Comparison of ENCODE assay signal across 31 mouse cellular contexts in the genomic region with DNA sequence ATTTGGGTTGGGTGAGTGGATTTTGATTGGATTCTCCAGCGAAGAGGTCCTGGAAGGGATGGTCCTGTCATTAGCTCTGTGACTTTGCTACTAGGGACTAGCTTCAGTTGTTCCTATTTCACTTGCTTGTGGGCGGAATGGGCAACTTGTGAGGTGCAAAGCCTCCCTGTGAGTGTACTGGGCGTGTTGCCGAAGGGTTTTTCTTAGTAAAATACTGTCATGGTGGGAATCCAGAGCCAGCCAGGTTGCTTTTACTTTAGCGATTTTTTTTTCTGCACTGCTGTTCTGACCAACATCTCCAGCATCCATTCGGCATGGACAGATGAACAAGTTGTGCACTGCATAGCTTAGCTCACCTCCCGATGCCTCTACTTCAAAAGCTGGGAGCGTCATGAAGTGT.
DNase-seq lines count a peak whose midpoint lies in the region; ATAC-seq lines count a peak whose summit lies in the region.
"Had no signal": no experiment of that assay in that cellular context is flagged by ENCODE, and none has a peak within 500 bp of the region (broad histone marks: within the 10 kb centered on the region; RNA-seq: fewer than 3 reads in every experiment).

No protein-coding gene starts in this region.

- WGBS in midbrain, embryonic 11.5 days = 91% methylated on average over 8 of the region's 8 CpGs
- 96% methylated on average over 8 of the region's 8 CpGs for WGBS in midbrain, embryonic 15.5 days

- intact Hi-C loops in heart, postnatal 14 days (cut with DNase I) = no loop called here

- H3K4me1 ChIP-seq in midbrain, embryonic 11.5 days (ENCODE audit: control insufficient read depth, insufficient read depth, low read length) = no peaks in the 10 kb centered on the region
- no peaks in the 10 kb centered on the region for H3K4me1 ChIP-seq in midbrain, embryonic 15.5 days
- H3K4me1 ChIP-seq: embryonic facial prominence, embryonic 12.5 days; hindbrain, embryonic 10.5 days; hindbrain, embryonic 15.5 days; limb, embryonic 10.5 days; limb, embryonic 15.5 days; liver, embryonic 13.5 days had no signal

- ATAC-seq in midbrain, embryonic 11.5 days (ENCODE audit: low FRiP score) = no peak
- ATAC-seq in midbrain, embryonic 15.5 days (replicated peaks) = no peak
- ATAC-seq: forebrain, embryonic 14.5 days; midbrain, embryonic 16.5 days; Patski had no signal

- H3K9ac ChIP-seq in midbrain, embryonic 11.5 days (ENCODE audit: low read length) = no peak overlapping the region
- H3K9ac ChIP-seq in midbrain, embryonic 15.5 days = no peak overlapping the region
- H3K9ac ChIP-seq: embryonic facial prominence, embryonic 12.5 days; hindbrain, embryonic 15.5 days; limb, embryonic 15.5 days; liver, embryonic 13.5 days had no signal

- no peaks in the 10 kb centered on the region for H3K36me3 ChIP-seq in midbrain, embryonic 11.5 days (ENCODE audit: control insufficient read depth, insufficient read depth, low read length)
- H3K36me3 ChIP-seq in midbrain, embryonic 15.5 days (replicated peaks) = no peaks in the 10 kb centered on the region
- H3K36me3 ChIP-seq: embryonic facial prominence, embryonic 12.5 days; hindbrain, embryonic 10.5 days; hindbrain, embryonic 15.5 days; limb, embryonic 10.5 days; limb, embryonic 15.5 days; liver, embryonic 13.5 days had no signal

- DNase-seq in heart, adult 11 months = peak; percentile 67
- no peak for DNase-seq in heart, postnatal 14 days
- peak; percentile 60 for DNase-seq in midbrain, embryonic 11.5 days (ENCODE audit: low spot score, missing footprints)
- peak; percentile 18 to 63 for DNase-seq in left cerebral cortex, adult 8-10 months (ENCODE audit: low spot score in 2 of 2)
- peak; percentile 50 for DNase-seq in right cerebral cortex, postnatal 25 days
- DNase-seq in lung, adult 18-20 months = no peak
- DNase-seq in lung, postnatal 14 days = no peak
- DNase-seq: adrenal gland, postnatal 10 days; cerebellum, adult 11 months; cerebellum, adult 9-10 months; cerebellum, postnatal 36 days; embryo, embryonic 11 days; gastrocnemius, postnatal 25 days; heart, adult 18-20 months; kidney, adult 18-20 months; kidney, postnatal 4 days; liver, embryonic 13.5 days; lung, adult 2 months; lung, postnatal 10 days; thymus, postnatal 4 days had no signal

- no peak overlapping the region for H3K27ac ChIP-seq in midbrain, embryonic 11.5 days (ENCODE audit: low read depth, low read length)
- H3K27ac ChIP-seq in midbrain, embryonic 15.5 days = no peak overlapping the region
- H3K27ac ChIP-seq: embryonic facial prominence, embryonic 12.5 days; hindbrain, embryonic 10.5 days; hindbrain, embryonic 15.5 days; kidney, postnatal 0 days; limb, embryonic 10.5 days; limb, embryonic 15.5 days; liver, embryonic 13.5 days had no signal

- no peaks in the 10 kb centered on the region for H3K27me3 ChIP-seq in midbrain, embryonic 11.5 days (ENCODE audit: control insufficient read depth, insufficient read depth, low read length)
- H3K27me3 ChIP-seq in midbrain, embryonic 15.5 days (replicated peaks) = no peaks in the 10 kb centered on the region
- H3K27me3 ChIP-seq: embryonic facial prominence, embryonic 12.5 days; hindbrain, embryonic 15.5 days; limb, embryonic 15.5 days; liver, embryonic 13.5 days; Patski had no signal

- H3K4me3 ChIP-seq in midbrain, embryonic 11.5 days (ENCODE audit: low read depth, low read length) = no peak overlapping the region
- H3K4me3 ChIP-seq in midbrain, embryonic 15.5 days = no peak overlapping the region
- H3K4me3 ChIP-seq: embryonic facial prominence, embryonic 12.5 days; hindbrain, embryonic 10.5 days; hindbrain, embryonic 15.5 days; limb, embryonic 10.5 days; limb, embryonic 15.5 days; liver, embryonic 13.5 days had no signal

- H3K9me3 ChIP-seq in midbrain, embryonic 11.5 days (ENCODE audit: control insufficient read depth, low read length) = no peaks in the 10 kb centered on the region
- no peaks in the 10 kb centered on the region for H3K9me3 ChIP-seq in midbrain, embryonic 15.5 days
- H3K9me3 ChIP-seq: embryonic facial prominence, embryonic 12.5 days; hindbrain, embryonic 10.5 days; hindbrain, embryonic 15.5 days; limb, embryonic 10.5 days; limb, embryonic 15.5 days; liver, embryonic 13.5 days had no signal

- H3K4me2 ChIP-seq in midbrain, embryonic 11.5 days = no peak overlapping the region
- no peak overlapping the region for H3K4me2 ChIP-seq in midbrain, embryonic 15.5 days
- H3K4me2 ChIP-seq: embryonic facial prominence, embryonic 12.5 days; heart, embryonic 11.5 days; hindbrain, embryonic 15.5 days; limb, embryonic 15.5 days; liver, embryonic 13.5 days had no signal

Comparison
In these comparisons a context has a peak if more than half of its experiments do, and no peak if none do; other contexts are left out.
1. DNase-seq: peak in heart, adult 11 months (single experiment), midbrain, embryonic 11.5 days (single experiment), left cerebral cortex, adult 8-10 months (2 of 2) and right cerebral cortex, postnatal 25 days (single experiment); none in heart, postnatal 14 days (0 of 2), lung, adult 18-20 months (0 of 2) and lung, postnatal 14 days (single experiment).